Mouse (Mus musculus): ENCODE data around the gene Alkbh7.

DNA sequence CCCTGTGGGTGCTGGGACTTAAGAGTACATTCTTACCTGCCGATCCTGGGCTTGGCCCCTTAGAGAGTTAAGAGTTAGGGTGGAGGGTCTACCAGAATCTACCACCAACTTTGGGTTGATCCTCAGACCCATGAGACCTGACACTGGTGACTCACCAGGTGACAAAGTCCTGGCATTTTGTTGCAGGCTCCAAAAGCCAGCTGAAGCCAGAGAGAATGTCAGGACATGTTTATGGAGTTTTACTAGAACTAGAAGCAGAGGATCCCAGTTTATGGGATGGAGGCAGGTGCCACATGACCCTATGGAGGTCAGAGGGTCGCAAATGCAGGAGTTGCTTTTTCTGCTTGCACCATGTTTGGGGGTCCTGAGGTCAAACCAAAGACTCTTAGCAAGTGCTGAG lies 633 bp upstream of the Alkbh7 start:
- TF ChIP-seq POLR2A (IDR thresholded peaks at IDR 0.05; ENCODE audit: control insufficient read depth, low read depth, low read length) (no peak), CTCF (IDR thresholded peaks at IDR 0.05; ENCODE audit: control insufficient read depth, insufficient read depth, insufficient replicate concordance, low read depth, low read length) (no peak)

Data from testis, adult 2 months (tissue).